Mouse (Mus musculus): ENCODE measurements around the gene Keap1. TPM values are rescaled to one million over a fixed set of nuclear protein-coding genes. Genes with fewer than 3 reads are reported as not detected.
A peak's percentile ranks its signal among the peaks of the same experiment; 100 is the strongest.
"Not testable (repeated sequence)": the region's sequence is repeated elsewhere in the genome, so short reads cannot be mapped to it uniquely, and the experiment has no call there.

Gene Keap1
- polyA plus RNA-seq, 1 experiment from 2014 or later: 22.3 TPM

GRCm38 (mm10) chr9:21266889-21267288 lies 27.7 kb upstream of the Keap1 start:
- Histone ChIP-seq H3K9me3 (replicated peaks; ENCODE audit: control insufficient read depth, low read length) (no peaks in the 10 kb centered on the region), H3K9ac (ENCODE audit: low read depth, low read length) (peak overlapping the region; percentile 92; the same call in 1 of the 2 replicates), H3K4me3 (ENCODE audit: low read depth, low read length) (peak overlapping the region; percentile 94), H3K4me1 (ENCODE audit: control insufficient read depth, insufficient read depth, low read length) (peaks cover 18% of the 10 kb centered on the region), H3K27ac (ENCODE audit: low read depth, low read length) (no peak overlapping the region), H3K27me3 (ENCODE audit: control insufficient read depth, insufficient read depth, low read length) (no peaks in the 10 kb centered on the region), H3K36me3 (ENCODE audit: control insufficient read depth, insufficient read depth, low read length) (peaks cover 27% of the 10 kb centered on the region), H3K4me2 (peak overlapping the region; percentile 89)
- WGBS (ENCODE audit: insufficient replicate concordance): 88% methylated on average over 5 of the region's 5 CpGs
- no peak for ATAC-seq (replicated peaks; ENCODE audit: insufficient number of reproducible peaks, low FRiP score, low TSS enrichment)

- Histone ChIP-seq H3K36me3 (ENCODE audit: control insufficient read depth, insufficient read depth, low read length) (peaks cover 17% of the 10 kb centered on the region), H3K4me2 (peak overlapping the region; percentile 89), H3K9me3 (replicated peaks; ENCODE audit: control insufficient read depth, low read length) (no peaks in the 10 kb centered on the region), H3K27me3 (ENCODE audit: control insufficient read depth, insufficient read depth, low read length) (no peaks in the 10 kb centered on the region), H3K4me3 (ENCODE audit: low read depth, low read length) (peak overlapping the region; percentile 94), H3K27ac (ENCODE audit: low read depth, low read length) (peak overlapping the region; percentile 81), H3K9ac (ENCODE audit: low read depth, low read length) (peak overlapping the region; percentile 92), H3K4me1 (ENCODE audit: control insufficient read depth, insufficient read depth, low read length) (peaks cover 18% of the 10 kb centered on the region)
- ATAC-seq (replicated peaks; ENCODE audit: insufficient number of reproducible peaks, low FRiP score, low TSS enrichment): peak; percentile 8; the same call in 1 of the 2 replicates
- WGBS (ENCODE audit: insufficient replicate concordance): 7% methylated on average over 11 of the region's 11 CpGs
These were observed 26.4 kb upstream of the Keap1 start for GRCm38 (mm10) chr9:21265611-21266010.

GRCm38 (mm10) chr9:21265000-21265561 lies 25.9 kb upstream of the Keap1 start, which contains the start of gene Atg4d:
Gene Atg4d, plus strand, starts transcription at chr9:21265293.
- peaks cover 18% of the 10 kb centered on the region for H3K4me1 ChIP-seq (ENCODE audit: control insufficient read depth, insufficient read depth, low read length)
- peak within 1 kb of the TSS; percentile 94 for H3K4me3 ChIP-seq (ENCODE audit: low read depth, low read length)
- H3K27ac ChIP-seq (ENCODE audit: low read depth, low read length): peak within 1 kb of the TSS; percentile 81
- H3K9me3 ChIP-seq (replicated peaks; ENCODE audit: control insufficient read depth, low read length): no peaks in the 10 kb centered on the region
- peak within 1 kb of the TSS; percentile 89 for H3K4me2 ChIP-seq
- no peaks in the 10 kb centered on the region for H3K27me3 ChIP-seq (ENCODE audit: control insufficient read depth, insufficient read depth, low read length)
- peaks cover 12% of the 10 kb centered on the region for H3K36me3 ChIP-seq (ENCODE audit: control insufficient read depth, insufficient read depth, low read length)
- ATAC-seq (replicated peaks; ENCODE audit: insufficient number of reproducible peaks, low FRiP score, low TSS enrichment): peak; percentile 98
- WGBS (ENCODE audit: insufficient replicate concordance): under 1% methylated on average over 49 of the region's 49 CpGs
- H3K9ac ChIP-seq (ENCODE audit: low read depth, low read length): peak within 1 kb of the TSS; percentile 92

GRCm38 (mm10) chr9:21264272-21264999 lies 25.3 kb upstream of the Keap1 start:
- H3K27me3 ChIP-seq (ENCODE audit: control insufficient read depth, insufficient read depth, low read length): no peaks in the 10 kb centered on the region
- peak overlapping the region; percentile 68 for H3K4me2 ChIP-seq
- peak overlapping the region; percentile 94 for H3K4me3 ChIP-seq (ENCODE audit: low read depth, low read length)
- H3K4me1 ChIP-seq (ENCODE audit: control insufficient read depth, insufficient read depth, low read length): peaks cover 18% of the 10 kb centered on the region
- 16% methylated on average over 17 of the region's 17 CpGs for WGBS (ENCODE audit: insufficient replicate concordance)
- no peaks in the 10 kb centered on the region for H3K9me3 ChIP-seq (replicated peaks; ENCODE audit: control insufficient read depth, low read length)
- peaks cover 7% of the 10 kb centered on the region; the same call in 1 of the 2 replicates for H3K36me3 ChIP-seq (ENCODE audit: control insufficient read depth, insufficient read depth, low read length)
- 0 out of 2 replicates have a peak, but pooled peaks have one; percentile 20 for ATAC-seq (replicated peaks; ENCODE audit: insufficient number of reproducible peaks, low FRiP score, low TSS enrichment)
- H3K9ac ChIP-seq (ENCODE audit: low read depth, low read length): peak overlapping the region; percentile 47; the same call in 1 of the 2 replicates
- peak overlapping the region; percentile 77 for H3K27ac ChIP-seq (ENCODE audit: low read depth, low read length)

- no peaks in the 10 kb centered on the region for H3K27me3 ChIP-seq (ENCODE audit: control insufficient read depth, insufficient read depth, low read length)
- 66% methylated on average over 2 of the region's 2 CpGs for WGBS (ENCODE audit: insufficient replicate concordance)
These were observed 22.7 kb upstream of the Keap1 start for GRCm38 (mm10) chr9:21261831-21262230.

GRCm38 (mm10) chr9:21260491-21261040 lies 21.4 kb upstream of the Keap1 start:
- no peak overlapping the region for H3K27ac ChIP-seq (ENCODE audit: low read depth, low read length)
- WGBS (ENCODE audit: insufficient replicate concordance): 75% methylated on average over 6 of the region's 6 CpGs
- ATAC-seq (replicated peaks; ENCODE audit: insufficient number of reproducible peaks, low FRiP score, low TSS enrichment): no peak

More at GRCm38 (mm10) chr9:21261831-21262230, 22.7 kb upstream of the Keap1 start:
- Histone ChIP-seq H3K36me3 (ENCODE audit: control insufficient read depth, insufficient read depth, low read length) (no peaks in the 10 kb centered on the region), H3K9me3 (replicated peaks; ENCODE audit: control insufficient read depth, low read length) (no peaks in the 10 kb centered on the region), H3K27ac (ENCODE audit: low read depth, low read length) (no peak overlapping the region), H3K4me3 (ENCODE audit: low read depth, low read length) (no peak overlapping the region), H3K4me2 (no peak overlapping the region), H3K4me1 (ENCODE audit: control insufficient read depth, insufficient read depth, low read length) (peaks cover 13% of the 10 kb centered on the region), H3K9ac (ENCODE audit: low read depth, low read length) (no peak overlapping the region)
- ATAC-seq (replicated peaks; ENCODE audit: insufficient number of reproducible peaks, low FRiP score, low TSS enrichment): no peak

GRCm38 (mm10) chr9:21256349-21256748 lies 17.2 kb upstream of the Keap1 start:
- 68% methylated on average over 4 of the region's 4 CpGs for WGBS (ENCODE audit: insufficient replicate concordance)

More at GRCm38 (mm10) chr9:21260491-21261040, 21.4 kb upstream of the Keap1 start:
- H3K27me3 ChIP-seq (ENCODE audit: control insufficient read depth, insufficient read depth, low read length): no peaks in the 10 kb centered on the region
- H3K9ac ChIP-seq (ENCODE audit: low read depth, low read length): no peak overlapping the region
- H3K9me3 ChIP-seq (replicated peaks; ENCODE audit: control insufficient read depth, low read length): no peaks in the 10 kb centered on the region
- H3K4me1 ChIP-seq (ENCODE audit: control insufficient read depth, insufficient read depth, low read length): peaks cover under 1% of the 10 kb centered on the region
- no peaks in the 10 kb centered on the region for H3K36me3 ChIP-seq (ENCODE audit: control insufficient read depth, insufficient read depth, low read length)
- H3K4me2 ChIP-seq: no peak overlapping the region
- no peak overlapping the region for H3K4me3 ChIP-seq (ENCODE audit: low read depth, low read length)

GRCm38 (mm10) chr9:21254690-21255089 lies 15.5 kb upstream of the Keap1 start:
- Histone ChIP-seq H3K4me3 (ENCODE audit: low read depth, low read length) (no peak overlapping the region), H3K27me3 (ENCODE audit: control insufficient read depth, insufficient read depth, low read length) (peaks cover 21% of the 10 kb centered on the region), H3K9me3 (replicated peaks; ENCODE audit: control insufficient read depth, low read length) (no peaks in the 10 kb centered on the region), H3K27ac (ENCODE audit: low read depth, low read length) (no peak overlapping the region), H3K36me3 (ENCODE audit: control insufficient read depth, insufficient read depth, low read length) (no peaks in the 10 kb centered on the region), H3K9ac (ENCODE audit: low read depth, low read length) (no peak overlapping the region), H3K4me1 (ENCODE audit: control insufficient read depth, insufficient read depth, low read length) (no peaks in the 10 kb centered on the region; the same call in 1 of the 2 replicates), H3K4me2 (no peak overlapping the region)
- ATAC-seq (replicated peaks; ENCODE audit: insufficient number of reproducible peaks, low FRiP score, low TSS enrichment): no peak

More at GRCm38 (mm10) chr9:21256349-21256748, 17.2 kb upstream of the Keap1 start:
- not testable (repeated sequence) for H3K27ac ChIP-seq (ENCODE audit: low read depth, low read length); H3K4me1 ChIP-seq (ENCODE audit: control insufficient read depth, insufficient read depth, low read length); H3K4me3 ChIP-seq (ENCODE audit: low read depth, low read length); H3K36me3 ChIP-seq (ENCODE audit: control insufficient read depth, insufficient read depth, low read length); H3K4me2 ChIP-seq; H3K27me3 ChIP-seq (ENCODE audit: control insufficient read depth, insufficient read depth, low read length); H3K9ac ChIP-seq (ENCODE audit: low read depth, low read length); ATAC-seq (replicated peaks; ENCODE audit: insufficient number of reproducible peaks, low FRiP score, low TSS enrichment); H3K9me3 ChIP-seq (replicated peaks; ENCODE audit: control insufficient read depth, low read length)
